8 mouse cellular contexts compared by ENCODE assay signal in genomic region chr11:98750351-98751201, GRCm38 (mm10). TPM values are rescaled to one million over a fixed set of nuclear protein-coding genes. Genes with fewer than 3 reads are reported as not detected.
DNase-seq lines count a peak whose midpoint lies in the region; ATAC-seq and TF ChIP-seq lines count a peak whose summit lies in the region.

No protein-coding gene starts in this region.

- no peak for TF ChIP-seq CTCF in MEL (IDR thresholded peaks at IDR 0.05 in 2 of 3, conservative IDR thresholded peaks at IDR 0.05 in 1 of 3; ENCODE audit: control insufficient read depth in 1 of 3, insufficient read depth in 1 of 3, low read depth in 2 of 3, low read length in 3 of 3, poor library complexity in 1 of 3, severe bottlenecking in 1 of 3)
- TF ChIP-seq CTCF in lung, embryonic 14.5 days (IDR thresholded peaks at IDR 0.05; ENCODE audit: low read depth), result no peak

- peaks cover 6% of the 10 kb centered on the region for H3K79me2 ChIP-seq in MEL (ENCODE audit: control insufficient read depth, insufficient read depth, low read length, poor library complexity)

- H3K27ac ChIP-seq in MEL (ENCODE audit: control insufficient read depth, low read depth, low read length), result peak overlapping the region; percentile 58; the same call in 1 of the 2 replicates
- H3K27ac ChIP-seq in forebrain, embryonic 11.5 days (ENCODE audit: low read depth, low read length), result peak overlapping the region; percentile 74
- H3K27ac ChIP-seq in lung, embryonic 14.5 days (ENCODE audit: low read depth), result peak overlapping the region; percentile 87

- peak; percentile 46 for DNase-seq in MEL (ENCODE audit: low read depth, low spot score)
- peak; percentile 96 for DNase-seq in brain, adult 2 months (ENCODE audit: low read depth, low spot score)
- peak; percentile 74 for DNase-seq in forebrain, embryonic 11.5 days (ENCODE audit: low spot score)
- peak; percentile 85 to 86 for DNase-seq in layer of hippocampus, adult 8-10 months (ENCODE audit: low spot score in 2 of 2)
- DNase-seq in lung, embryonic 14.5 days, result peak; percentile 78
- peak; percentile 92 to 93 for DNase-seq in right cerebral cortex, postnatal 10 days (ENCODE audit: low spot score in 2 of 2)
- DNase-seq in spleen, adult 18-20 months, result no peak

- peak overlapping the region; percentile 27; the same call in 1 of the 2 replicates for H3K4me2 ChIP-seq in forebrain, embryonic 11.5 days (ENCODE audit: low read depth, low read length, severe bottlenecking)
- H3K4me2 ChIP-seq in lung, embryonic 14.5 days, result peak overlapping the region; percentile 50

- H3K4me1 ChIP-seq in MEL (ENCODE audit: control insufficient read depth in 1 of 2, insufficient read depth in 2 of 2, low read length in 2 of 2), result peaks cover 57 to 67% of the 10 kb centered on the region in 2 experiments
- peaks cover 57% of the 10 kb centered on the region for H3K4me1 ChIP-seq in forebrain, embryonic 11.5 days (replicated peaks; ENCODE audit: control insufficient read depth, insufficient read depth, low read length)
- peaks cover 75% of the 10 kb centered on the region for H3K4me1 ChIP-seq in lung, embryonic 14.5 days (ENCODE audit: insufficient read depth)

- peak in 1 of 2 experiments; percentile 7; a peak in 1 of 4 replicates for TF ChIP-seq EP300 in MEL (IDR thresholded peaks at IDR 0.05; ENCODE audit: low read depth in 1 of 2, low read length in 2 of 2)

- H3K36me3 ChIP-seq in MEL (ENCODE audit: control insufficient read depth in 1 of 2, insufficient read depth in 2 of 2, low read length in 2 of 2), result peaks cover 0 to 51% of the 10 kb centered on the region in 2 experiments; a peak in 2 of 4 replicates
- no peaks in the 10 kb centered on the region for H3K36me3 ChIP-seq in forebrain, embryonic 11.5 days (ENCODE audit: control insufficient read depth, insufficient read depth, low read length)
- H3K36me3 ChIP-seq in lung, embryonic 14.5 days (ENCODE audit: insufficient read depth), result peaks cover 22% of the 10 kb centered on the region; the same call in 1 of the 2 replicates

- peak overlapping the region in 1 of 2 experiments; percentile 18; a peak in 1 of 4 replicates for H3K4me3 ChIP-seq in MEL (ENCODE audit: control insufficient read depth in 1 of 2, insufficient read depth in 1 of 2, low read depth in 2 of 2, low read length in 2 of 2)
- H3K4me3 ChIP-seq in forebrain, embryonic 11.5 days (ENCODE audit: low read depth, low read length), result no peak overlapping the region
- H3K4me3 ChIP-seq in lung, embryonic 14.5 days (ENCODE audit: low read depth, low read length), result 0 out of 2 replicates have a peak overlapping the region, but pooled peaks have one; percentile 3

- H3K9ac ChIP-seq in MEL (ENCODE audit: control insufficient read depth, low read depth, low read length, poor library complexity, severe bottlenecking), result peak overlapping the region; percentile 51
- H3K9ac ChIP-seq in forebrain, embryonic 11.5 days (ENCODE audit: low read length), result peak overlapping the region; percentile 41; the same call in 1 of the 2 replicates
- H3K9ac ChIP-seq in lung, embryonic 14.5 days, result peak overlapping the region; percentile 42

- WGBS in forebrain, embryonic 11.5 days, result 31% methylated on average over 17 of the region's 17 CpGs
- 16% methylated on average over 17 of the region's 17 CpGs for WGBS in lung, embryonic 14.5 days

- ATAC-seq in forebrain, embryonic 11.5 days (replicated peaks; ENCODE audit: low FRiP score), result 0 out of 2 replicates have a peak, but pooled peaks have one; percentile 4
- peak; percentile 23 to 27; a peak in 3 of 4 replicates for ATAC-seq in hematopoietic stem cell, adult 5-6 weeks (replicated peaks in 1 of 2; ENCODE audit: insufficient read depth in 1 of 2, low FRiP score in 2 of 2, low TSS enrichment in 1 of 2, low read depth in 1 of 2, poor library complexity in 2 of 2, severe bottlenecking in 2 of 2)
- peak; percentile 26 for ATAC-seq in lung, embryonic 14.5 days (ENCODE audit: insufficient read depth)

- TF ChIP-seq POLR2A in MEL (IDR thresholded peaks at IDR 0.05; ENCODE audit: control insufficient read depth in 1 of 2, insufficient read depth in 1 of 2, low read depth in 1 of 2, low read length in 2 of 2, poor library complexity in 1 of 2), result no peak

- TF ChIP-seq RAD21 in MEL (IDR thresholded peaks at IDR 0.05; ENCODE audit: low read depth, low read length), result no peak

- H3K9me3 ChIP-seq in MEL (replicated peaks; ENCODE audit: insufficient read depth, low read length), result no peaks in the 10 kb centered on the region
- no peaks in the 10 kb centered on the region for H3K9me3 ChIP-seq in forebrain, embryonic 11.5 days (ENCODE audit: control insufficient read depth, low read length)
- H3K9me3 ChIP-seq in lung, embryonic 14.5 days (ENCODE audit: low read depth, low read length), result no peaks in the 10 kb centered on the region

- H3K27me3 ChIP-seq in MEL (ENCODE audit: control insufficient read depth in 1 of 2, insufficient read depth in 2 of 2, low read length in 2 of 2), result no peaks in the 10 kb centered on the region
- H3K27me3 ChIP-seq in forebrain, embryonic 11.5 days (ENCODE audit: control insufficient read depth, insufficient read depth, low read length), result no peaks in the 10 kb centered on the region
- H3K27me3 ChIP-seq in lung, embryonic 14.5 days (ENCODE audit: insufficient read depth, low read length), result no peaks in the 10 kb centered on the region

TF ChIP-seq in MEL, 35 proteins besides CTCF, POLR2A, EP300 and RAD21:
- TF ChIP-seq POLR2AphosphoS2 (IDR thresholded peaks at IDR 0.05; ENCODE audit: low read length) (0 out of 2 replicates have a peak, but pooled peaks have one; percentile 3), POLR2AphosphoS5 (IDR thresholded peaks at IDR 0.05; ENCODE audit: borderline replicate concordance, low read depth, low read length) (no peak), CHD2 (IDR thresholded peaks at IDR 0.05; ENCODE audit: low read length) (no peak), ETS1 (IDR thresholded peaks at IDR 0.05; ENCODE audit: low read depth, low read length) (0 out of 2 replicates have a peak, but pooled peaks have one; percentile 6), MAZ (IDR thresholded peaks at IDR 0.05; ENCODE audit: low read depth, low read length) (peak; percentile 38; the same call in 1 of the 2 replicates), USF1 (IDR thresholded peaks at IDR 0.05; ENCODE audit: low read depth, low read length) (peak; percentile 6; the same call in 1 of the 2 replicates), BHLHE40 (IDR thresholded peaks at IDR 0.05; ENCODE audit: borderline replicate concordance, low read depth, low read length) (peak; percentile 59; the same call in 1 of the 2 replicates), SIN3A (IDR thresholded peaks at IDR 0.05; ENCODE audit: low read length) (0 out of 2 replicates have a peak, but pooled peaks have one; percentile 25)
TF ChIP-seq in MEL: peak in this region for 6.

RNA-seq across cellular contexts. Expression of gene Thra, which starts 10.1 kb away (rescaled TPM):
- total RNA-seq in MEL (2012; rRNA removed), result 22.0 and 29.6 TPM in 2 replicates
- polyA plus RNA-seq in MEL (2012; ENCODE audit: insufficient read depth in 1 of 2, insufficient read length in 2 of 2, low read depth in 1 of 2, low replicate concordance in 2 of 2, missing spikeins in 1 of 2), result 10 to 100 TPM in 1 of 2 experiments, not detected in 1; 50.9 TPM
- polyA plus RNA-seq in forebrain, embryonic 11.5 days (2014; fragmentation: Nextera tagmentation; extraction: Ambion mirVana), result 35.9 and 36.9 TPM in 2 replicates
- total RNA-seq in hematopoietic stem cell, adult 5-6 weeks (2017), result 25.3 and 36.8 TPM in 2 replicates
- 100 to 1,000 TPM; 919 to 985 (median 938) TPM for total RNA-seq in layer of hippocampus, adult 8-10 months (2022)
- 46.8 and 47.1 TPM in 2 replicates for polyA plus RNA-seq in lung, embryonic 14.5 days (2014; fragmentation: Nextera tagmentation; extraction: Ambion mirVana)

RNA-seq across cellular contexts. Expression of gene Med24, which starts 21.3 kb away (rescaled TPM):
- total RNA-seq in MEL (2012; rRNA removed), result 37.5 and 41.4 TPM in 2 replicates
- polyA plus RNA-seq in MEL (2012; ENCODE audit: insufficient read depth in 1 of 2, insufficient read length in 2 of 2, low read depth in 1 of 2, low replicate concordance in 2 of 2, missing spikeins in 1 of 2), result 10 to 100 TPM in 1 of 2 experiments, not detected in 1; 89.8 TPM
- polyA plus RNA-seq in forebrain, embryonic 11.5 days (2014; fragmentation: Nextera tagmentation; extraction: Ambion mirVana), result 75.9 and 76.6 TPM in 2 replicates
- total RNA-seq in hematopoietic stem cell, adult 5-6 weeks (2017), result 25.7 and 30.2 TPM in 2 replicates
- 100 to 1,000 TPM; 118 to 162 (median 138) TPM for total RNA-seq in layer of hippocampus, adult 8-10 months (2022)
- 53.0 and 53.5 TPM in 2 replicates for polyA plus RNA-seq in lung, embryonic 14.5 days (2014; fragmentation: Nextera tagmentation; extraction: Ambion mirVana)

RNA-seq across cellular contexts. Expression of gene Nr1d1, which starts 24.6 kb away (rescaled TPM):
- total RNA-seq in MEL (2012; rRNA removed), result 1.9 and 2.0 TPM in 2 replicates
- polyA plus RNA-seq in MEL (2012; ENCODE audit: insufficient read depth in 1 of 2, insufficient read length in 2 of 2, low read depth in 1 of 2, low replicate concordance in 2 of 2, missing spikeins in 1 of 2), result 1 to 10 TPM in 1 of 2 experiments, not detected in 1; 5.6 TPM
- 1.0 and 1.6 TPM in 2 replicates for polyA plus RNA-seq in forebrain, embryonic 11.5 days (2014; fragmentation: Nextera tagmentation; extraction: Ambion mirVana)
- 0.81 and 1.8 TPM in 2 replicates for total RNA-seq in hematopoietic stem cell, adult 5-6 weeks (2017)
- total RNA-seq in layer of hippocampus, adult 8-10 months (2022), result 10 to 100 TPM; 86.6 to 99.6 (median 92.7) TPM
- 1.4 and 1.7 TPM in 2 replicates for polyA plus RNA-seq in lung, embryonic 14.5 days (2014; fragmentation: Nextera tagmentation; extraction: Ambion mirVana)

RNA-seq across cellular contexts. Expression of gene Msl1, which starts 44.7 kb away (rescaled TPM):
- total RNA-seq in MEL (2012; rRNA removed), result 35.0 and 37.1 TPM in 2 replicates
- polyA plus RNA-seq in MEL (2012; ENCODE audit: insufficient read depth in 1 of 2, insufficient read length in 2 of 2, low read depth in 1 of 2, low replicate concordance in 2 of 2, missing spikeins in 1 of 2), result 10 to 100 TPM in 1 of 2 experiments, not detected in 1; 49.4 TPM
- polyA plus RNA-seq in forebrain, embryonic 11.5 days (2014; fragmentation: Nextera tagmentation; extraction: Ambion mirVana), result 24.0 and 28.4 TPM in 2 replicates
- 81.7 and 82.7 TPM in 2 replicates for total RNA-seq in hematopoietic stem cell, adult 5-6 weeks (2017)
- total RNA-seq in layer of hippocampus, adult 8-10 months (2022), result 100 to 1,000 TPM; 140 to 201 (median 177) TPM
- 16.2 and 16.3 TPM in 2 replicates for polyA plus RNA-seq in lung, embryonic 14.5 days (2014; fragmentation: Nextera tagmentation; extraction: Ambion mirVana)

RNA-seq across cellular contexts. Expression of gene Csf3, which starts 49.5 kb away (rescaled TPM):
- total RNA-seq in MEL (2012; rRNA removed), result not detected in 2 replicates
- under 1 TPM in 1 of 2 experiments, not detected in 1; 0.18 TPM for polyA plus RNA-seq in MEL (2012; ENCODE audit: insufficient read depth in 1 of 2, insufficient read length in 2 of 2, low read depth in 1 of 2, low replicate concordance in 2 of 2, missing spikeins in 1 of 2)
- not detected in 2 replicates for polyA plus RNA-seq in forebrain, embryonic 11.5 days (2014; fragmentation: Nextera tagmentation; extraction: Ambion mirVana)
- not detected in 2 replicates for total RNA-seq in hematopoietic stem cell, adult 5-6 weeks (2017)
- total RNA-seq in layer of hippocampus, adult 8-10 months (2022), result not detected
- polyA plus RNA-seq in lung, embryonic 14.5 days (2014; fragmentation: Nextera tagmentation; extraction: Ambion mirVana), result not detected in 2 replicates

Comparison
In these comparisons a context has a peak if more than half of its experiments do, and no peak if none do; other contexts are left out.
1. DNase-seq: peak in MEL (single experiment), brain, adult 2 months (single experiment), forebrain, embryonic 11.5 days (single experiment), layer of hippocampus, adult 8-10 months (2 of 2), lung, embryonic 14.5 days (single experiment) and right cerebral cortex, postnatal 10 days (2 of 2); none in spleen, adult 18-20 months (0 of 2).
2. RNA of gene Thra, which starts 10.1 kb away (total RNA-seq): 919 to 985 TPM in layer of hippocampus, adult 8-10 months; 25.3 to 36.8 TPM in hematopoietic stem cell, adult 5-6 weeks and 22.0 to 29.6 TPM in MEL; every median in the first group is over 10 times any median in the second.
3. RNA of gene Nr1d1, which starts 24.6 kb away (total RNA-seq): 86.6 to 99.6 TPM in layer of hippocampus, adult 8-10 months; 1.9 to 2.0 TPM in MEL and 0.81 to 1.8 TPM in hematopoietic stem cell, adult 5-6 weeks; every median in the first group is over 10 times any median in the second.
4. Peak in every context shown above with its lines, with median percentiles within 50 percentile points of each other: H3K27ac ChIP-seq, H3K9ac ChIP-seq and ATAC-seq.